Mouse (Mus musculus): ENCODE data around the gene Stard8.
A peak's percentile ranks its signal among the peaks of the same experiment; 100 is the strongest.
"Not testable (repeated sequence)": the region's sequence is repeated elsewhere in the genome, so short reads cannot be mapped to it uniquely, and the experiment has no call there.

The Stard8 gene

GRCm38 (mm10) chrX:99003046-99003445, at the start of gene Stard8:
Gene Stard8 (plus strand): TSS chrX:99003248.
- no peak for DNase-seq (ENCODE audit: low read depth, low spot score)

GRCm38 (mm10) chrX:98953941-98954340, 49.1 kb upstream of the Stard8 start:
- DNase-seq (ENCODE audit: low read depth, low spot score), result no peak

- no peak for DNase-seq (ENCODE audit: low read depth, low spot score)
Observed at GRCm38 (mm10) chrX:98958287-98958686, 44.8 kb upstream of the Stard8 start.

GRCm38 (mm10) chrX:98959050-98959449, 44.0 kb upstream of the Stard8 start:
- no peak for DNase-seq (ENCODE audit: low read depth, low spot score)

GRCm38 (mm10) chrX:98963742-98964141, 39.3 kb upstream of the Stard8 start:
- DNase-seq (ENCODE audit: low read depth, low spot score), result no peak

- no peak for DNase-seq (ENCODE audit: low read depth, low spot score)
Observed at GRCm38 (mm10) chrX:98964513-98964912, 38.5 kb upstream of the Stard8 start.

GRCm38 (mm10) chrX:98986611-98987010, 16.4 kb upstream of the Stard8 start:
- DNase-seq (ENCODE audit: low read depth, low spot score), result not testable (repeated sequence)

- peak; percentile 1 for DNase-seq (ENCODE audit: low read depth, low spot score)
Observed at GRCm38 (mm10) chrX:98989574-98989973, 13.5 kb upstream of the Stard8 start.

GRCm38 (mm10) chrX:99002065-99002464, 983 bp upstream of the Stard8 start:
- no peak for DNase-seq (ENCODE audit: low read depth, low spot score)

GRCm38 (mm10) chrX:99010581-99010980, 7.5 kb downstream of the Stard8 start:
- DNase-seq (ENCODE audit: low read depth, low spot score), result no peak

- no peak for DNase-seq (ENCODE audit: low read depth, low spot score)
Observed at GRCm38 (mm10) chrX:99011281-99011680, 8.2 kb downstream of the Stard8 start.

- no peak for DNase-seq (ENCODE audit: low read depth, low spot score)
Observed at GRCm38 (mm10) chrX:99012486-99012885, 9.4 kb downstream of the Stard8 start.

- no peak for DNase-seq (ENCODE audit: low read depth, low spot score)
Observed at GRCm38 (mm10) chrX:99015705-99016104, 12.7 kb downstream of the Stard8 start.

- no peak for DNase-seq (ENCODE audit: low read depth, low spot score)
Observed at GRCm38 (mm10) chrX:99016987-99017386, 13.9 kb downstream of the Stard8 start.

GRCm38 (mm10) chrX:99017874-99018273, 14.8 kb downstream of the Stard8 start:
- DNase-seq (ENCODE audit: low read depth, low spot score), result no peak

- DNase-seq (ENCODE audit: low read depth, low spot score), result no peak
Observed at GRCm38 (mm10) chrX:99019303-99019702, 16.3 kb downstream of the Stard8 start.

- DNase-seq (ENCODE audit: low read depth, low spot score), result no peak
Observed at GRCm38 (mm10) chrX:99020215-99020614, 17.2 kb downstream of the Stard8 start.

GRCm38 (mm10) chrX:99021593-99021992, 18.5 kb downstream of the Stard8 start:
- DNase-seq (ENCODE audit: low read depth, low spot score), result no peak

GRCm38 (mm10) chrX:99023951-99024350, 20.9 kb downstream of the Stard8 start:
- no peak for DNase-seq (ENCODE audit: low read depth, low spot score)

- DNase-seq (ENCODE audit: low read depth, low spot score), result no peak
Observed at GRCm38 (mm10) chrX:99035407-99035806, 32.4 kb downstream of the Stard8 start.

GRCm38 (mm10) chrX:99042451-99042951, 39.5 kb downstream of the Stard8 start:
- DNase-seq (ENCODE audit: low read depth, low spot score), result peak; percentile 48

- DNase-seq (ENCODE audit: low read depth, low spot score), result no peak
Observed at GRCm38 (mm10) chrX:99043275-99043674, 40.2 kb downstream of the Stard8 start.

- DNase-seq (ENCODE audit: low read depth, low spot score), result no peak
Observed at GRCm38 (mm10) chrX:99043739-99044138, 40.7 kb downstream of the Stard8 start.

GRCm38 (mm10) chrX:99045315-99045714, 42.3 kb downstream of the Stard8 start:
- no peak for DNase-seq (ENCODE audit: low read depth, low spot score)

All from WW6 (cell line).